Mouse (Mus musculus): ENCODE measurements around the gene Ano2. TPM values are rescaled to one million over a fixed set of nuclear protein-coding genes. Genes with fewer than 3 reads are reported as not detected.

Gene Ano2
- total RNA-seq, 4 experiments from 2014 or later = not detected

DNA sequence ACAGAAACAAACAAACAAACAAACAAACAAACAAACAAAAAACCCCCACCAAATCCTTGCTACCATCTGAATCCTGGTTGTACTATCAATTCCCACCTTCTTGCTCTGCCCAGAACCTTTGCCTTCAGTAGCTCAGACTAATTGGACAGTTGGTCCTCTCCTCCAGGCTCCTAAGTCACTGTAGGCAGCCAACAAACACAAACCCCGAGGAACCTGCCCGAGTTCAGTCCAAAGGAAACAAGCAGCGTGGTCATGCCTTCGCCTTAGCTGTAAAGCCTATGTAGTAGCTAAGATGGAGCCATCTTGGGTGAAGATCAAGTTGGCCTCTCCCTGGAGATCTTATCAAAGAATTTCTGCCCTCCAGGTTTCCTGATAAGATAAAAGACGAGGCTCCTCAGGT lies 362.9 kb downstream of the Ano2 start:
- no peak for DNase-seq (ENCODE audit: low spot score)

DNA sequence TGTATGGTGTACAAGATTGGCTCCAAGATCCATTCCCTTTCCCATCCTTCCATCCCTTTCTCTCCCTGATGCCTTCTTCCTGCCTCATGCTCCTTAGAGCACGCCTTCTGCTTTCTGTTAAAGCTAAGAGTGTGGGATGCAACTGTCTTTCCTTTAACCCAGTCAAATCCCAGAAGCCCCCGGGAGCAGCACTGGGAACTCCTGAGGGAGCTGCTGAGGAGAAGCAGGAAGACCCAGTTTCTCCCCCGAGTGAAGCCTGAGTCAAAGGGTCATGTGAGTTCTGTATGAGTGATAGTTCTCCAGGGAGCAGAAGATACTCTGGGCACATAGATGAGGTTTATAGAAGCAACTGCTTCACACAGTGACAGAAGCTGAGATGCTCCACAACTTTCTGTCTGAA lies 367.5 kb downstream of the Ano2 start:
- no peak for DNase-seq (ENCODE audit: low spot score)

- DNase-seq (ENCODE audit: low spot score) = no peak
Measured at GRCm38 (mm10) chr6:126080531-126080930, 390.3 kb downstream of the Ano2 start.

DNA sequence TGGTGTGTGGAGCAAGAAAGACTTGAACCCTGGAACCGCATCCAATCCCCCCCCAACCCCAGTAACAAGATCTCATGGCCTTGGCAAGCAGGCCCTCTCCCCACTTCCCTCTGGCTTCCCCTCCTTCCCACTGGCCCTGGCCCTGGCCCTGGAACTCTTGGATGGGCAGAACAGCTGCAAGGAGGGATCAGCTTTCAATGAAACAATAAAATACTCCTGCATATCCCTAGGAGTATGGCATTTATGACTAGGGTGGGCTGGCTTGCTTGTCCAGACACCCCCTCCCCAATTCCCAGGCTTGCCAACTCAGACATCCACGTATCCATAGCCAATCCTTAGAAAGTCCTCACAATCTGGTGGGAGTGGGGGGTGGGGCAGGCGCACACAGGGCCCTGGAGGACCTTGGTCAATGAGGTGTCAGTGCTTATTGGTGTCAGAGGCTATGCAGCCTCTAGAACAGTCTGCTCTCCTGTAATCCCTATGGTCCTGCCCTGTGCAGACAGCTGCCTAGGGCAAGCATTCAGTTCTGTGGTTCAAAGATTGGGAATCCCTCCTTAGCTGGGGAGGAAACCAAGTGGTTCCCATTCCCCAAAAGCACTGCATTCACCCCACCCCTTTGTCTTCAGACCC lies 396.2 kb downstream of the Ano2 start:
- no peak for DNase-seq (ENCODE audit: low spot score)

GRCm38 (mm10) chr6:126088489-126089265 lies 398.5 kb downstream of the Ano2 start:
- no peak for DNase-seq (ENCODE audit: low spot score)

Other genes with a start within 250 kb of the Ano2 start
- gene Cd9, start 195.6 kb upstream of the Ano2 start, total RNA-seq (2022) = 10 to 100 TPM; 39.4 to 57.8 (median 46.4) TPM
- gene Vwf, start 143.6 kb upstream of the Ano2 start, total RNA-seq (2022) = 100 to 1,000 TPM in 2 of 4 experiments, 10 to 100 TPM in 2; 82.6 to 137 (median 104) TPM

Data from heart, adult 8-10 months (tissue).